Mouse (Mus musculus) hindbrain, postnatal 0 days (tissue): Measurements from ENCODE around the gene Kank2. TPM values are rescaled to one million over a fixed set of nuclear protein-coding genes. Genes with fewer than 3 reads are reported as not detected.

Experiments used
- ATAC-seq: fragments of 200-750 bp; cut with Nextera tagmentation; 2 replicates; pipeline ENCODE4 v1.8.0; 2017; ENCODE audit warnings: mild to moderate bottlenecking, moderate TSS enrichment, moderate library complexity
- DNase-seq: peaks from one replicate; pipeline ENCODE4 v3.0.0-alpha.2; 2015; ENCODE audit warnings: low spot score
- H3K27ac ChIP-seq: fragments of 300-500 bp; sonication (generic); 2 replicates; pipeline ENCODE4 v1.5.1; 2014; ENCODE audit warnings: mild to moderate bottlenecking
- H3K27me3 ChIP-seq: fragments of 300-500 bp; sonication (generic); 2 replicates; pipeline ENCODE4 v1.6.1; 2014; ENCODE audit warnings: low read length, mixed read lengths; ENCODE audit not compliant: insufficient read depth
- H3K36me3 ChIP-seq: fragments of 300-500 bp; sonication (generic); 2 replicates; pipeline ENCODE4 v1.6.1; 2014; ENCODE audit warnings: low read length, mixed read lengths; ENCODE audit not compliant: insufficient read depth
- H3K4me1 ChIP-seq: fragments of 300-500 bp; sonication (generic); 2 replicates; pipeline ENCODE4 v1.6.1; 2014; ENCODE audit warnings: antibody characterized with exemption, low read length, mixed read lengths; ENCODE audit not compliant: insufficient read depth
- H3K4me2 ChIP-seq: fragments of 300-500 bp; sonication (generic); 2 replicates; pipeline ENCODE4 v1.6.1; 2014; ENCODE audit warnings: low read depth, mild to moderate bottlenecking, low read length, moderate library complexity, mixed read lengths
- H3K4me3 ChIP-seq: fragments of 300-500 bp; sonication (generic); 2 replicates; pipeline ENCODE4 v1.5.1; 2014; ENCODE audit warnings: low read length
- H3K9ac ChIP-seq: fragments of 300-500 bp; sonication (generic); replicated peaks from 2 replicates; pipeline ENCODE4 v1.6.1; 2014; ENCODE audit warnings: mild to moderate bottlenecking, low read length, moderate library complexity, mixed read lengths
- H3K9me3 ChIP-seq: fragments of 300-500 bp; sonication (generic); 2 replicates; pipeline ENCODE4 v1.6.1; 2016; ENCODE audit warnings: low read length, mixed read lengths
- CTCF ChIP-seq: IDR thresholded peaks from 2 replicates; pipeline ENCODE4 v1.5.1; 2016; ENCODE audit warnings: antibody characterized with exemption, control low read depth, low read depth
- WGBS: fragments of 180-500 bp; shearing (Covaris S2); extraction: QIAGEN DNeasy Blood & Tissue Kit; methylation state at CpG from one replicate; pipeline ENCODE4 v1.1.7; 2014; 5-methylcytosine and 5-hydroxymethylcytosine counted together
- polyA plus RNA-seq: library from polyadenylated mRNA; unstranded; fragments of >200 nt; fragmentation: Nextera tagmentation; extraction: Ambion mirVana; gene quantifications from 2 replicates; pipeline ENCODE4 v1.2.1, GENCODE M21; 2015
- total RNA-seq: library from RNA; depleted of rRNA; stranded (reverse); fragments of >200 nt; gene quantifications from 2 replicates; pipeline ENCODE4 v1.2.3, GENCODE M21; 2014

Gene Kank2
- total and polyA plus RNA-seq, 2 experiments from 2014 or later: 3.1 to 19.1 TPM

DNA sequence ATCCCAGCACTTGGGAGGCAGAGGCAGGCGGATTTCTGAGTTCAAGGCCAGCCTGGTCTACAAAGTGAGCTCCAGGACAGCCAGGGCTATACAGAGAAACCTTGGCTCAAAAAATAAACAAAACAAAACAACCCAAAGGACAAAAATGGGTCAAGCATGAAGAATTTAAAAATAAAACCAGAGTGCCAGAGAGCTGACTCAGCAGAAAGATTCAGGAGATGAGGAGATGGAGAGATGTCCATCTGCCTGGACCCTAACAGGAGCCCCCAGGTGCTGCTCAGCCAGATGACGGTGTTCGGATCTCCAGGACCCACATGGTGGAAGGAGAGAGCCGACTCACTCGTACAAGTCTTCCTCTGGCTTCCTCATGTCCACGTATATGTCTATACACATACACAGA lies 20.0 kb upstream of the Kank2 start:
- DNase-seq (no peak), ATAC-seq (no peak)
- no peak overlapping the region for H3K4me2 ChIP-seq
- H3K27me3 ChIP-seq: no peaks in the 10 kb centered on the region
- H3K9ac ChIP-seq: no peak overlapping the region
- H3K27ac ChIP-seq: no peak overlapping the region
- no peaks in the 10 kb centered on the region for H3K9me3 ChIP-seq
- TF ChIP-seq CTCF: no peak
- H3K4me3 ChIP-seq: no peak overlapping the region
- WGBS: 91% methylated on average over 6 of the region's 6 CpGs
- no peaks in the 10 kb centered on the region for H3K4me1 ChIP-seq
- no peaks in the 10 kb centered on the region for H3K36me3 ChIP-seq

DNA sequence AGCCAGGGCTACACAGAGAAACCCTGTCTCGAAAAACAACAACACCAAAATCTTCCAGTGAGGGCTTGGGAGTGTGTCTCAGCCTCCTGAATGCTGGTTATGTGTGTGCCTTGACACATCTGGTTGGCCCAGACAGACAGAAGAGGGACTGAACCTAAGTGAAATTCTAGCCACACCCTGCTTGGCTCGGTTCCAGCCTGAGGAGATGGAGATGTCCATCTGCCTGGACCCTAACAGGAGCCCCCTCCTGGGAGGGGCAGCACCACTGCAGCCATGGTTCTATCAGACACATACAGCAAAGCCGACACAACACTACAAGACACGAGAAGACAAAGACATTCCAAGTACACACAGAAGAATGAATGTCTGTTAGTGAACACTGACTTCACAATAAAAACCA lies 19.6 kb upstream of the Kank2 start:
- H3K4me2 ChIP-seq: no peak overlapping the region
- H3K4me1 ChIP-seq: no peaks in the 10 kb centered on the region
- no peaks in the 10 kb centered on the region for H3K36me3 ChIP-seq
- no peak overlapping the region for H3K4me3 ChIP-seq
- no peak overlapping the region for H3K9ac ChIP-seq
- H3K27me3 ChIP-seq: no peaks in the 10 kb centered on the region
- no peaks in the 10 kb centered on the region for H3K9me3 ChIP-seq
- no peak overlapping the region for H3K27ac ChIP-seq
- TF ChIP-seq CTCF: no peak
- ATAC-seq (no peak), DNase-seq (no peak)
- 70% methylated on average over 4 of the region's 4 CpGs for WGBS

DNA sequence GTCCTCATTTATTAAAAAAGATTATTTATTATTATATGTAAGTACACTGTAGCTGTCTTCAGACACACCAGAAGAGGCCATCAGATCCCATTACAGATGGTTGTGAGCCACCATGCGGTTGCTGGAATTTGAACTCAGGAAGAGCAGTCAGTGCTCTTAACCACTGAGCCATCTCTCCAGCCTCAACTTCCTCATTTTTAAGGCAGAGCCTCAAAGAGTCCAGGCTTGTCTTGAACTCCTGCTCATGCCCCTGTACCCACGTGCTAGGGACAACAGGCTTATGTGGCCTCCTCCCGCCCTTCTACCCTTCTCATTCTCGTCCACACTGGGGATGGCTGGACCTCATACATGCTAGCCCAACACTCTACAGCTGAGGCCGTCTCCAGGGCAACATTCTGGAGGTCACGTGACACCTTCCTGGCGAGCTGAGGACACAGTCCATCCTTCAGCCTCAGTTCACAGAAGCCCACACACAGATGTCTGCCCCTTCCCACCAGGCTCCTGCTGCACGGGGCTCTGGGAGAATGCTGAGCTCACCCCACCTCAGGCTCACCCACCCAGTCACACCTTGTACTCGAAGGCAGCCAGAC lies 18.3 kb upstream of the Kank2 start:
- WGBS: 58% methylated on average over 9 of the region's 9 CpGs
- Histone ChIP-seq H3K9me3 (no peaks in the 10 kb centered on the region), H3K4me3 (no peak overlapping the region), H3K4me2 (no peak overlapping the region), H3K27me3 (no peaks in the 10 kb centered on the region), H3K9ac (no peak overlapping the region), H3K4me1 (no peaks in the 10 kb centered on the region), H3K36me3 (no peaks in the 10 kb centered on the region), H3K27ac (no peak overlapping the region)
- 0 out of 2 replicates have a peak, but pooled peaks have one; percentile 39 for ATAC-seq
- no peak for TF ChIP-seq CTCF
- DNase-seq: no peak

DNA sequence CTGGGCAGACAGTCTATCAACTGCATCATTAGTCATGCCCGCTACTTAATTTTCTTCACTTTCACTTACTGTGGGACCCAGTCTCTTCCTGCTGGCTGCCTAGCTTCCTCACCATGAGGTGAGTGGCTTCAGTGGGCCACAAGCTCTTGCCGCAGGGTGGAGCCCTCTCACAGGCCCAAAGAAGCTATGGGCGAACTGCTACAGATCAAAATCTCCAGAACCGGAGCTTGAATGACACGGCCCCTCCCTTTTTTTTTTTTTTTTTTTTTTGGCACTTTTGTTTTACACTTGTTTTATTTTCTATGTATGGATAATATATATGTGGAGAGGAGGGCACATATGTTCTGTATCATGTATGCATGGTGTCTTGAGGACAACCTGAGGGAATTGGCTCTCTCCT lies 12.6 kb upstream of the Kank2 start:
- 91% methylated on average over 5 of the region's 5 CpGs for WGBS
- H3K4me1 ChIP-seq: no peaks in the 10 kb centered on the region
- TF ChIP-seq CTCF: no peak
- H3K9me3 ChIP-seq: no peaks in the 10 kb centered on the region
- H3K4me2 ChIP-seq: no peak overlapping the region
- no peak overlapping the region for H3K9ac ChIP-seq
- H3K27me3 ChIP-seq: no peaks in the 10 kb centered on the region
- H3K36me3 ChIP-seq: no peaks in the 10 kb centered on the region
- no peak overlapping the region for H3K4me3 ChIP-seq
- H3K27ac ChIP-seq: no peak overlapping the region
- DNase-seq: no peak
- ATAC-seq: no peak

DNA sequence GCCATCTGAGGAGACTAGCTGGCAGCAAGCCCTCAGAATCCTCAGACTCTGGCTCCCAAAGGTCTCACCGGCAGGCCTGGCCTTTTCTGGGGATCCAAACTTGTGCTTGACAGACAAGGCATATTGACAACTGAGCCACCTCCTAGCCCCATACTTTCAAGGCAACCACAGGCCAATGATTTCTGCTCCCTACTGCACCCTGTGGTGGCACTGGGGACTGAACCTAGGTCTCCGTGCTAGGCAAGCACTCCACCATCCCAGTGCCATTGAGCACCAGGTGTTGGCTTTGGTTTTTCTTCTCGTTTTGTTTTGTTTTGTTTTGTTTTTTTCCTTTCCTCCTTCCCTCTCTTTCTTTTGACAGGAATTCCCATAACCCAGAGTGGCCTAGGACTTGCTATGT lies 10.0 kb upstream of the Kank2 start:
- 70% methylated on average over 3 of the region's 3 CpGs for WGBS
- H3K9ac ChIP-seq: no peak overlapping the region
- DNase-seq (no peak), ATAC-seq (no peak)
- H3K27ac ChIP-seq: no peak overlapping the region
- TF ChIP-seq CTCF: peak; percentile 52
- no peaks in the 10 kb centered on the region for H3K9me3 ChIP-seq
- H3K36me3 ChIP-seq: no peaks in the 10 kb centered on the region
- no peaks in the 10 kb centered on the region for H3K27me3 ChIP-seq
- no peak overlapping the region for H3K4me2 ChIP-seq
- H3K4me1 ChIP-seq: no peaks in the 10 kb centered on the region
- no peak overlapping the region for H3K4me3 ChIP-seq

DNA sequence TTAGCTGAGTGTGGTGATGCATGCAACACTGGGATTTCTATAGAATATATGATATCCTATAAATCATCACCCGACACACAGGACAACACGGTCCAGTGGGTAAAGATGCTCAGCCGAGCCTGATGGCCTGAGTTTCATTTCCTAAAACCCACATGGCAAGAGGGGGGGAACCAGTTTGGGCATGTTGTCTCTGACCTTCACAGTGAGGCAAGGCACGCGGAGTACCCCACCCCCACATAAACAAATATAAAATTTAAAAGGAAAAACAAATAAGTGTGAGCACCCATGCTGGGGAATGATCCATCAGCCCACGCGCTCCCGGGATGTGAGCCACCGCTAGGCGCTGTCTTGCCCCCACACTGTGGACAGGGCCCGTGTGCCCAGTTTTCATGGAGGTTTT lies 8.4 kb upstream of the Kank2 start:
- H3K27ac ChIP-seq: no peak overlapping the region
- no peaks in the 10 kb centered on the region for H3K4me1 ChIP-seq
- H3K4me3 ChIP-seq: no peak overlapping the region
- H3K9me3 ChIP-seq: no peaks in the 10 kb centered on the region
- no peaks in the 10 kb centered on the region for H3K36me3 ChIP-seq
- no peak for TF ChIP-seq CTCF
- DNase-seq (no peak), ATAC-seq (no peak)
- no peaks in the 10 kb centered on the region for H3K27me3 ChIP-seq
- no peak overlapping the region for H3K4me2 ChIP-seq
- no peak overlapping the region for H3K9ac ChIP-seq
- WGBS: 73% methylated on average over 11 of the region's 11 CpGs

DNA sequence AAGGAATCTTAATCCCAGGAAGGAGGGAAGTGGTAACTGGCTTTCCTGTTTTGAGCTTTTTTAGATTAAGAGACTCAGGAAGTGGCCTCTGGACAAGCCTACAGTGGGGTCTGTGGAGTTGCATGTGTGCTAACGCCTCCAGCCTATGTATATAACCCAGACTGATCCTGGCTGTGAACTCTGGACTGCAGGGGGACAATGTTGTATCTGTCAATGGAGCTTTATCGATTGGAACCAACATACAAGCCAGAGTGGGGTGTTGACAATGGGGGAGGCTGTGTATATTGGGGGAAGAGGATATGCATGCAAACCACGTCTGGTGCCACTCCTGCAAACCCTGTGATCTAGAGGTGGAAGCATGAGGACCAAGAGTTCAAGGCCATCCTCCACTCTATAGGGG lies 7.8 kb upstream of the Kank2 start:
- H3K36me3 ChIP-seq: no peaks in the 10 kb centered on the region
- TF ChIP-seq CTCF: no peak
- no peak overlapping the region for H3K4me2 ChIP-seq
- H3K27me3 ChIP-seq: no peaks in the 10 kb centered on the region
- H3K27ac ChIP-seq: no peak overlapping the region
- 72% methylated on average over 3 of the region's 3 CpGs for WGBS
- no peak overlapping the region for H3K9ac ChIP-seq
- no peak overlapping the region for H3K4me3 ChIP-seq
- no peaks in the 10 kb centered on the region for H3K4me1 ChIP-seq
- ATAC-seq (no peak), DNase-seq (no peak)
- H3K9me3 ChIP-seq: no peaks in the 10 kb centered on the region
